Mouse (Mus musculus): ENCODE results near the gene Gm4707.
"Not testable (repeated sequence)": the region's sequence is repeated elsewhere in the genome, so short reads cannot be mapped to it uniquely, and the experiment has no call there.

Gm4707 gene

DNA sequence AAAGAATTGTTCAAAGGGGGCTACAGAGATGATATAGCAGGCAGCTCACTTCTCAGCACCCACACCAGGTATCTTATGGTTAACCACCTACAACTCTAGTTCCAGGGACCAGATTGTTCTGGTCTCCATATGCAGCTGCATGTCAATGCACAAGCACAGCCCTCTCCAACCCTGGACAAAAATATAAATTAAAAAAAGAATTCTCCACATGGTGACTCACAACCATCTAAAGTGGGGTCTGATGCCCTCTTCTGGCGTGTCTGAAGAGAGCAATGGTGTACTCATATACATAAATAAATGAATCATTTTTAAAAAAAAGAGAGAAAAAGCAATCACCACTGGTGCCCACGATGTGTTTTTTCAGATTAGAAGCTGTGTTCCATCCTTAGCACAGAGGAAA, 15.0 kb downstream of the Gm4707 start:
- no peak for DNase-seq (ENCODE audit: extremely low read depth, low read depth, low spot score)

DNA sequence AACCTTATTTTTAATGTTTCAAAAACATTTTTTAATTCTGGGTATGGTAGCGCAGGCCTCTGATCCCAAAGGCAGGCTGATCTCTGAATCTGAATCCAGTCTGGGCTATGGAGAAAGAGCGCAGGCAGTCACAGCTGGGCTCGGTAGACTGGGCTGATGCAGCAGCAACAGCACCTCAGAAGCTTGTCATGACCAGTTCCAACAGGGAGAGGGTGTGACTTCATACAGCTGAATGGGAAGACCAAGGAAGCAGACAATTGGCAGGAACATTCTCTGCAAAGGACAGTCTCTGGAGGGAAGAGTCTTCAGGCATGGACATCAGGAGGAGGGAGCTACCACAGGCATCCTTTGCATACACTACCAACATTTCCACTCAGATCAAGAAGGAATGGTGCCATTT, 15.6 kb downstream of the Gm4707 start:
- DNase-seq (ENCODE audit: extremely low read depth, low read depth, low spot score) = no peak

DNA sequence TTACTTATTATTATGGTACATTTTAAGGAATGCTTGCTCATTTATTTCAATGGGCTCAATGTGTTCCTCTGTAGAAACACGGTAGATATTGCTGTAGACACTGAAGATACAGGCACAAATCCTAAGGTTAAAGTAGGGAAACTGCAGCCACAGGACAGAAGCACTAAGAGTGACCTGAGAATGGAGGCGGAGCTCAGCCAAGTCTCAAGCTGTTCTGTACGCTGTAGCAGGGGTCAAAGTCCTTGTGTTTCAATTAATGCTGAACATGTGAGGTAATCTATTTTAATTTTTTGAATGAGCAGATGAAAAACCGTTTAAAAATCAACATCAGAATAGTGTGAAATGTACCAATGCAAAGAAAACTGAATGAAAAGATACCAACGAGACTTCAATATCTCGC, 16.4 kb downstream of the Gm4707 start:
- DNase-seq (ENCODE audit: extremely low read depth, low read depth, low spot score) = no peak

DNA sequence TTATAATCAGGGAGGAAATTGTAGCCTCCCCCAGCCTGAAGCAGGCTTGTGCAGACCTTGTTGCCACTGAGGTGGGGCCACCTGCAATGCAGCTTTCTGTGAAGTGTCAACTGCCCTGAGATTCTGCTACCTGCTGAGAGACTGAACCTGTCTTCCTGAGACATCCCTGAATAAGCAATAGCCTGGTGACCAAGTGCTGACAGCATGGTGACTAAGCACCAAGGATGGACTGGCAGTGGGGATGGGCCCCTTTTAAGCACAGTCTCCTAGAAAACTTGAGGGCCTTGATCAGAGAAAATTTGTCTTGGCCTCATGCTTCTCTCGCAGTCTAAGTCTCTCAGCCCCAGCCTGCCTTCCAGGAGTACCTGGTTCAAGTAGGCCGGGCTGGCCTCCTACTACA, 37.2 kb downstream of the Gm4707 start:
- not testable (repeated sequence) for DNase-seq (ENCODE audit: extremely low read depth, low read depth, low spot score)

DNA sequence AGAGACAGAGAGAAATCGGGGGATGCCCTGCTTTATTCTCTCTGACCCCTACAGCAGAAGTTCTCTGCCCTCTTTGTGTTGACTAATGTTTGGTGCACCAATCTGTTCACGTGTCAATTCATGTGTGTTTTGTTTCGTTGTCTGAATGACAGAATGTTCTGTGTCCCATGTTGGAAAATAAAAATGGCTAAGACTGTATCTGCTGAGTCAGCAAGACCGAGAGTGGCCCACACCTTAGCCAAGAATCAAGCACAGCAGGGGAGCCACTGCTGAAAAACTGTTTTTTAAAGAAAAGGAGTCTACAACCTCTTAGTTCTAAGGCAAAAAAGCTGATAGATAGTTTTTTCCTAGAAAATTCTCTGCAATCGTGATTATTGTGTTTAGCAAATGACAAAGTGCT, 40.3 kb downstream of the Gm4707 start:
- not testable (repeated sequence) for DNase-seq (ENCODE audit: extremely low read depth, low read depth, low spot score)

DNA sequence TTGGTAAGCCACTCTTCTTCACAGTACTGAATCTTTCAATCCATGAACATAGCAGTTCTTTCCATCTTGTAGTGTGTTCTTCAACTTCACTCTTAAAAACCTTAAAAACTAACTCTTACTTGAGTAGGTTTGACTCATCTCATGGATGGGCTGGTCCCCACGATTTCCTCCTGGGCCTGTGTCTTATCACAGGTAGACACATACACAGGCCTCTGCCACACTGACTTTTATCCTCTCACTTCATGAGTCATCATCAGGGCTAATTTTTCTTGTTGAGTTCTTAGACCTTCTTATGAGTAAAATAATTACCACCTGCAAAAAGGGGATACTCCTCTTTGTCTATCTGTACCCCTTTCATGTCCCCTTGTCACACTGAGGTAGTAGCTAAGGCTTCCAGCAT, 42.7 kb downstream of the Gm4707 start:
- DNase-seq (ENCODE audit: extremely low read depth, low read depth, low spot score) = no peak
